Mouse (Mus musculus): ENCODE data around the gene Parp14.

Parp14 gene

GRCm38 (mm10) chr16:35784134-35784725, 87.1 kb downstream of the Parp14 start:
- DNase-seq, result no peak

GRCm38 (mm10) chr16:35783207-35783573, 88.2 kb downstream of the Parp14 start:
- DNase-seq, result no peak
